ENCODE assay signal across 9 mouse cellular contexts in genomic region chr10:80374063-80374462, GRCm38 (mm10). TPM values are rescaled to one million over a fixed set of nuclear protein-coding genes. Genes with fewer than 3 reads are reported as not detected.
DNase-seq lines count a peak whose midpoint lies in the region; ATAC-seq and TF ChIP-seq lines count a peak whose summit lies in the region.
"Had no signal": no experiment of that assay in that cellular context is flagged by ENCODE, and none has a peak within 500 bp of the region (broad histone marks: within the 10 kb centered on the region; RNA-seq: fewer than 3 reads in every experiment).

No protein-coding gene starts in this region.

- peak; percentile 57 for TF ChIP-seq CTCF in bone marrow, adult 2 months (IDR thresholded peaks at IDR 0.05; ENCODE audit: control insufficient read depth, insufficient read depth, low read length)

- no peak overlapping the region for H3K27ac ChIP-seq in bone marrow, adult 2 months (ENCODE audit: control insufficient read depth, insufficient read depth, low read depth, low read length, poor library complexity)
- H3K27ac ChIP-seq: limb, embryonic 13.5 days had no signal

- no peaks in the 10 kb centered on the region; the same call in 1 of the 2 replicates for H3K4me1 ChIP-seq in bone marrow, adult 2 months (ENCODE audit: control insufficient read depth, insufficient read depth, low read length)

- no peak for TF ChIP-seq POLR2A in bone marrow, adult 2 months (IDR thresholded peaks at IDR 0.05; ENCODE audit: borderline replicate concordance, control insufficient read depth, low read depth, low read length)

- 39% methylated on average over 6 of the region's 6 CpGs for WGBS in bone marrow, adult 2 months

- ATAC-seq in erythroblast, adult 5-6 weeks (replicated peaks; ENCODE audit: low FRiP score, poor library complexity, severe bottlenecking), result peak; percentile 63

- H3K4me3 ChIP-seq in bone marrow, adult 2 months (replicated peaks; ENCODE audit: control insufficient read depth, low read depth, low read length), result no peak overlapping the region
- H3K4me3 ChIP-seq: limb, embryonic 13.5 days had no signal

- intact Hi-C loops in heart, postnatal 10 days (cut with DNase I), result loop anchor here (1.0 to 5.0 kb wide), 4 partner anchors 24 to 197 kb away; partner anchors contain the start of genes Apc2 and Efna2

- DNase-seq in heart, postnatal 10 days, result peak; percentile 82 to 90
- no peak for DNase-seq in heart, adult 11 months
- DNase-seq in CD4-positive helper T cell, adult 2 months (ENCODE audit: low read depth, low spot score), result peak; percentile 50
- DNase-seq in layer of hippocampus, postnatal 36 days, result peak; percentile 64 to 71
- peak; percentile 75 for DNase-seq in mesoderm, embryonic 11.5 days (ENCODE audit: low read depth, low spot score)
- DNase-seq in yolk sac, embryonic 10.5 days (ENCODE audit: low spot score), result peak; percentile 53

RNA-seq across cellular contexts. Expression of gene Mex3d, which starts 13.4 kb away (rescaled TPM):
- 10 to 100 TPM; 12.7 to 16.1 TPM for total RNA-seq in heart, postnatal 10 days (2021)
- polyA plus RNA-seq in bone marrow, adult 2 months (2011; ENCODE audit: insufficient read depth, insufficient read length, low replicate concordance, missing spikeins), result 1.4 and 1.7 TPM in 2 replicates
- 1.5 TPM in 1 of 2 replicates, not detected in the other for total RNA-seq in erythroblast, adult 5-6 weeks (2015; ENCODE audit: low replicate concordance)
- 0.51 and 0.70 TPM in 2 replicates for total RNA-seq in erythroblast, adult 5-6 weeks (2017; ENCODE audit: low replicate concordance)
- 10 to 100 TPM; 18.2 to 18.4 TPM for total RNA-seq in layer of hippocampus, postnatal 36 days (2021)

RNA-seq across cellular contexts. Expression of gene Plk5, which starts 17.8 kb away (rescaled TPM):
- total RNA-seq in heart, postnatal 10 days (2021), result under 1 TPM in 1 of 2 experiments, not detected in 1; 0.25 TPM
- polyA plus RNA-seq in bone marrow, adult 2 months (2011; ENCODE audit: insufficient read depth, insufficient read length, low replicate concordance, missing spikeins), result 2.2 TPM in 1 of 2 replicates, not detected in the other
- not detected in 2 replicates for total RNA-seq in erythroblast, adult 5-6 weeks (2015; ENCODE audit: low replicate concordance)
- total RNA-seq in erythroblast, adult 5-6 weeks (2017; ENCODE audit: low replicate concordance), result not detected in 2 replicates
- total RNA-seq in layer of hippocampus, postnatal 36 days (2021), result 10 to 100 TPM; 23.2 to 23.4 TPM

RNA-seq across cellular contexts. Expression of gene Mbd3, which starts 25.3 kb away (rescaled TPM):
- total RNA-seq in heart, postnatal 10 days (2021), result 100 to 1,000 TPM; 102 to 105 TPM
- polyA plus RNA-seq in bone marrow, adult 2 months (2011; ENCODE audit: insufficient read depth, insufficient read length, low replicate concordance, missing spikeins), result 53.0 and 82.0 TPM in 2 replicates
- total RNA-seq in erythroblast, adult 5-6 weeks (2015; ENCODE audit: low replicate concordance), result 11.9 and 38.4 TPM in 2 replicates
- total RNA-seq in erythroblast, adult 5-6 weeks (2017; ENCODE audit: low replicate concordance), result 10.5 and 21.3 TPM in 2 replicates
- 100 to 1,000 TPM; 148 to 156 TPM for total RNA-seq in layer of hippocampus, postnatal 36 days (2021)

RNA-seq across cellular contexts. Expression of gene Adamtsl5, which starts 25.9 kb away (rescaled TPM):
- total RNA-seq in heart, postnatal 10 days (2021), result 10 to 100 TPM; 36.9 to 42.9 TPM
- 3.0 and 8.6 TPM in 2 replicates for polyA plus RNA-seq in bone marrow, adult 2 months (2011; ENCODE audit: insufficient read depth, insufficient read length, low replicate concordance, missing spikeins)
- total RNA-seq in erythroblast, adult 5-6 weeks (2015; ENCODE audit: low replicate concordance), result 0.21 and 0.77 TPM in 2 replicates
- 0.17 TPM in 1 of 2 replicates, not detected in the other for total RNA-seq in erythroblast, adult 5-6 weeks (2017; ENCODE audit: low replicate concordance)
- total RNA-seq in layer of hippocampus, postnatal 36 days (2021), result 1 to 10 TPM; 4.9 to 5.2 TPM

RNA-seq across cellular contexts. Expression of gene Uqcr11, which starts 32.6 kb away (rescaled TPM):
- total RNA-seq in heart, postnatal 10 days (2021), result 1,000 to 10,000 TPM; 1,658 to 1,691 TPM
- 190 and 222 TPM in 2 replicates for polyA plus RNA-seq in bone marrow, adult 2 months (2011; ENCODE audit: insufficient read depth, insufficient read length, low replicate concordance, missing spikeins)
- 38.2 and 42.4 TPM in 2 replicates for total RNA-seq in erythroblast, adult 5-6 weeks (2015; ENCODE audit: low replicate concordance)
- 56.0 and 60.8 TPM in 2 replicates for total RNA-seq in erythroblast, adult 5-6 weeks (2017; ENCODE audit: low replicate concordance)
- total RNA-seq in layer of hippocampus, postnatal 36 days (2021), result 100 to 1,000 TPM; 443 to 467 TPM

Comparison
In these comparisons a context has a peak if more than half of its experiments do, and no peak if none do; other contexts are left out.
1. RNA of gene Mex3d, which starts 13.4 kb away (total RNA-seq): 18.2 to 18.4 TPM in layer of hippocampus, postnatal 36 days and 12.7 to 16.1 TPM in heart, postnatal 10 days; 0.51 to 1.5 TPM in erythroblast, adult 5-6 weeks; every median in the first group is over 4 times any median in the second.
2. RNA of gene Plk5, which starts 17.8 kb away (total RNA-seq): 23.2 to 23.4 TPM in layer of hippocampus, postnatal 36 days; 0.25 TPM in heart, postnatal 10 days and not detected in erythroblast, adult 5-6 weeks; every median in the first group is over 10 times any median in the second.